Mouse (Mus musculus): ENCODE results near the gene Arg2.
"Not testable (repeated sequence)": the region's sequence is repeated elsewhere in the genome, so short reads cannot be mapped to it uniquely, and the experiment has no call there.

Arg2 gene

DNA sequence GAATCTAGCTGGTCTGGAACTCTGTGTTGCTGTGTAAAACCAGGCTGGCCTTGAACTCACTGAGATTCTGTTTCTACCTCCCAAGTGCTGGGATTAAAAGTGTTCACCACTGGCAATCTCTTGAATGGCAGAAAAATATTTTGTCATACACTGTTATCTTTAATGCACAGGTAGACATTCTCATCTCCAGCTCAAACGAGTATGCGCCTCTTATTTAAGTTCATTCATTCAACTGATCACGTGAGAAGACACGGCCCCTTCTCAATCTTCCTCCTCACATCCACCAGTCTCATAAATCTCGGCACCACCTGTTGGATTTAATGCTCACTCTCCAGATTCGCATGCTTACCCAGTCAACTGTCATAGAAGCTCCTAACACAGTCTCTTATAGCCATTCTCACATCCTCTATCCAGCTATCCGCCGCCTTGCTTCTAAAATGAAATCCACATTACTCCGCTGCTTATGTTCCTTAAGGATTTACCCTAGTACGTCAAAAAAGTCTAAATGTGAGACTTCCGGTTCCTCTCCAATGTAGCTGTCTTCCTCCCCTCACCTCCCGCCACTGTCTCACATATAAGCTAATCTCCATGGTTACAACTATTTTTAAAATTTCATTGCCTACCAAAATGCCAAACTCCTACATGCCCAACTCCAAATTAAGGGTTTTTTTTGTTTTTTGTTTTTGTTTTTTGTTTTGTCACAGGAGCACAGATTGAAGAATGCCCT, 40.9 kb downstream of the Arg2 start:
- no peak for DNase-seq (ENCODE audit: low read depth, low spot score)

DNA sequence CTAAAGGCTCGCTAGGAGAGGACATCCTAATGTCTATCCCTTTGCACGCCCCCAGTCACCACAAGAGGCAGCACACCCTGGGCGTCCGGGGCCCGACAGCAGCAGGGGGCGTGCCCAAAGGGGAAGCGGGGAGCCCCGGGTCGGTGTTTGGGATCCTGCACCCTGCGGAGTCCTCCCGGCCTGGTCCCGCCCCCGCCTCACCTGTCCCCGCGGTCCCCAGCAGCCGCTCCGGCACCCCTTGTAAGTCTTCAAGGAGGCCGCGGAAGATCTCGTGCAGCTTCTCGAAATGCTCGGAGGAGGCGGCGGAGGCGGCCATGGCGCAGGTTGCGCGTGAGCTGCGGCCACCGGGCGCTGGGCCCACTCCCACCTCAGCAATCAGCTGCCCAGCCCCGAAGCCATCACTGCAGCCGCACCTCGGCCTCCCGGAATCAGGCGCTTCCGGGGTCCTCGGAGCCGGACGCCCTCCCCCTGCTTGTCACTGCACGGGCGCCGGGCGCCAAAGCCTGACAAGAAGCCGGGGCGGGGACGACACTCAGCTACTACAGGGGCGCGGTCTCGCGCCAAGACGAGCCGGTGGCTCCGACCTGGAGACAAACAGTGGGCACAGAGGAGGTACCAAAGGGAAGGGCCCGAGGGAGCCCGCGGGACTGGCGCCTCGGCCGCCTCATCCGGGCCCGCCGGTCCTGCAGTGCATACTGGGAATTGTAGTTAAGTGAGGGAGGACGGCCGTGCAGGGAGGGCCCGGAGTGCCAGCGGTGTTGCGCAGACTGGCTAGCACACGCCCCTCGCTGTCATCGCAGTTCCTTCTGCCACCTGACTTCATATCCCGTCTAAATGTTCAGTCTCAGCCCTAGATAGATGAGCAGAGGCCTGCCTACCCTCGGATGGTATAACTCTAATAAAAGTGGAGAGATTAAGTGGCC, 41.7 kb downstream of the Arg2 start, which contains the start of gene Vti1b:
TSS of gene Vti1b (minus strand) at position 649 of the 923 bp plus-strand sequence.
- DNase-seq (ENCODE audit: low read depth, low spot score) = peak; percentile 78

DNA sequence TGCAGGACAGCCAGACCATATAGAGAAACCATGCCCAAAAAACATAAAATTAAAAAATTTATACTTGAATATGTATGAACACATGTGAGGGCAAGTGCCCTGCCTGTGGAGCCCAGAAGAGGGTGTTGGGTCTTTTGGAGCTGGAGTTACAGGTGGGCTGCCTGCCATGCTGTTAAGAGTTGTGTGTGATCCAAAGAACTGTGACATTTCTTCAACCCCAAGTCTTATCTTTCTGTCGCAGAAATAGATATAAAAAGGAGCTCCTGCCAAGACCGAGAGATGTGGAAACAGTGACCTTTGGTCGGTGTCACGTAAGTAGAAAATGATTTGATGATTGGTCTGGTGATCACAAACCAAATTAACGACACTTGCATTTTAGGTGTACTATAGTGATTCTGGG, 43.1 kb downstream of the Arg2 start:
- no peak for DNase-seq (ENCODE audit: low read depth, low spot score)

DNA sequence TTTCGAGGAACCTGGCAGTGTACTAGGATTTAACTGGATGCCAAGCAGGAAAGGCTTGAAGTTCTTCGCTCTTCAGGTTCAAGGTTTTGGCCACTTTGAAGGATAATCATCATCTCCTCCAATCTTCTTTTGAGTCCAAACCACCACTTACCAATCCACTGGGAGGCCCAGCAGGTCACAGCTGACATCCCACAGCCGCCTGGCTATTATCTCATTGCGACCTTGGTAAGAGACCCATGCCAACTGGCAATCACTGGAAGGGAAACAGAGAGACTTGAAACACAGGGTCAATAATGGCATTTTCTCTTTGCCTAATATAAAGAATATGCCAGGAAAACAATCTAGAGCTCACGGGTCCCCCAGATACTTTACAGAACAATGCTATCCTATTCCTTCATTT, 45.4 kb downstream of the Arg2 start:
- no peak for DNase-seq (ENCODE audit: low read depth, low spot score)

DNA sequence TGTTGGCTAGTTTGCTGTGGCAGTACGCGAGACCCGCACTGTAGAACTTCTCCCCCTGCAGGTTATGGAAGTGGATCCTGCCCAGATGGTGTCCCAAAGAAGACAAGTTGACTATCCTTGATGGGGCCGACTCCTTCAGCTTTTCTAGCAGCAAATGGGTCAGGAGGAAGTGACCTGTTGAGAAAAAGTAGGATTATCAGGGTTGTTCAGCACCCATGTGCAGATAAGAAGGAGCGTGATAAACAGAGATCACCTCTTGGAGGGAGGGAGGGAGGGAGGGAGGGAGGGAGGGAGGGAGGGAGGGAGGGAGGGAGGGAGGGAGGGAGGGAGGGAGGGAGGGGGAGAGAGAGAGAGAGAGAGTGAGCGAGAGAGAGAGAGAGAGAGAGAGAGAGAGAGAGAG, 54.6 kb downstream of the Arg2 start:
- DNase-seq (ENCODE audit: low read depth, low spot score) = not testable (repeated sequence)

DNA sequence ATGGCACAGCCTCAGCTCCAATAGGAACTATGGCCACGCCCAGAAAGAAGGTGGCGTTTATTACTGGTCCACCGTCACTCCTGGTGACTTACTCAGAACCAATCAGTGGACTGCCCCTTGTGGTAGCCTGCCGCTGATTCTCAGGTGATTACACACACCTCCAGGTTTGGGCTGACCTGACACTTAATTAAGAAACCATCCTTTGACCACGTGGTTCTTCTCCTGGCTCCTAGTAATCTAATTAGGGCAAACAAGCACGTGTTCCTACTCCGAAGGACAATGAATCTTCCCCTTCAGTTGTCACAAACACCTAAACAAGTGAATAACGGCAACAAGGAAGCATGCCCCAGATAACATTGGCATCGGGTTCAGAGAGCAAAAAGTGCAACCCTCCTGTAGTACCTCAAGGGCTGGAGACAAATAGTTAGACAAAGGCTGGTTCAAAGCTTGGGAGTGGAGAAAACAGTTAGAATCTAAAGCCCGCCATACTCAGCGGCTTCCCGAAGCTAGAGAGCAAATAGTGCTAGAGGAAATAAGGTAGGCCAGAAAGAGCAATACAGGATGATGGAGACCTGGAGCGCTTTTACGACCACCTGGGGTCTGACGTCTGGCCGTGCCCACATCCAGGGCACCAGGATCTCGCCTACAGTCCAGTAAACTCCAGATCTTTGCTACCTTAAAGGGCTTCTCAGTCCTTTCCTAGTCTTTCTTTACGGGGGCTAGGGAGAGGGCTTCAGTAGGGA, 60.5 kb downstream of the Arg2 start:
- no peak for DNase-seq (ENCODE audit: low read depth, low spot score)

DNA sequence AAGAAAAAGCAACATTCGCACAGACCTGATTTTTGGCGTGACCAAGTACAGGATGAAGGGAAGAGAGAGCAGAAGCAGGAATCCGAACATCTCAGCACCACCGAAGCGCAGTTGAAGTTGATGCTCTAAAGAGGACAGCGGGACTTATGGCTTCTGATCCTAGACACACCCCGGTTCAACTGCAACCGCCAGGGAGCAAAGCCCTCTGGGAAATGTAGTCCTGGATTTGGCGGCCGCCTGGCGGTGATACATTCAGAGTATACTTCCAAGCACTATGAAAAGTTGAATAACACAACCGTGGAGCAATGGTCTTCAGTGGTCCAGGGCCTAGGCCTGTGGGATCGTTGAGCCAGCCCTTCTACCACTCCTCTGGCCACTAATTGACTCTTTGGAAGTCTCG, 61.1 kb downstream of the Arg2 start:
- DNase-seq (ENCODE audit: low read depth, low spot score) = no peak

DNA sequence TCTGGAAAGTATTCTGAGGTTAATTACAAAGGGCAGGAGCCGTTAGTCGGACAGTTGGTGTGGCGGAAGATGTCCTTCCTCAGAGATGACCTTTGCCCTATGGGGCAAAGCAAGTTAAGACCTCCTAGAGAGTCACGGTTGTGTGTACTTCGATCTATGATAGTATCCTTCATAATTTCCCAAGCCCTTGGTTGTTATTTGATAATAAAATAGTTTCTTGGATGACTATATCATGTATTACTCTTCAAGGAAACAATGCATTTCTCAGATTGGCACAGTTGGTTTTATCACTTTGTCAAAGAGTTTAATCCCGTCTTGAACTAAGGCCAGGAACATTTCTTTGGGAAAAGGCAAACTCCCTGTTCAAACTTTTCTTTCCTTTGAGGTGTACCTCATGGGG, 61.6 kb downstream of the Arg2 start, which contains the start of gene Rdh11:
TSS of gene Rdh11 (minus strand) at position 101 of the 400 bp plus-strand sequence.
- DNase-seq (ENCODE audit: low read depth, low spot score) = no peak

DNA sequence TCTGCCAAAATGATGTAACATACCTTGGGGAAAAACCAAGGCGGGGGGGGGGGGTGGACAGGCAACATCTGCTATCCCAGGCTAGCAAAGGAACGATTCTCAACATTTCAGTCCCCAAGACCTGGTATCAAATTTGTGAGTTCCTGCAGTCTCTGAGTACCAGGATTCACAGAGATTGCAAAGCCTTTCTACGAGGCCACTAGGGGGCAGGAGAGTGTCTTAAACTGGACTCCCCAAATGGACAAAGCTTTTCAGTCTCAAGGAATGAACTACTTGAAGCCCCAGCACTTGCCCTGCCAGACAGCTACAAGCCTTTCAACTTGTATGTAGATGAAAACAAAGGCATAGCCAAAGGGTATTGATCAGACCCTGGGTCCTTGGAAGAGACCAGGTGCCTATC, 62.9 kb downstream of the Arg2 start:
- no peak for DNase-seq (ENCODE audit: low read depth, low spot score)

DNA sequence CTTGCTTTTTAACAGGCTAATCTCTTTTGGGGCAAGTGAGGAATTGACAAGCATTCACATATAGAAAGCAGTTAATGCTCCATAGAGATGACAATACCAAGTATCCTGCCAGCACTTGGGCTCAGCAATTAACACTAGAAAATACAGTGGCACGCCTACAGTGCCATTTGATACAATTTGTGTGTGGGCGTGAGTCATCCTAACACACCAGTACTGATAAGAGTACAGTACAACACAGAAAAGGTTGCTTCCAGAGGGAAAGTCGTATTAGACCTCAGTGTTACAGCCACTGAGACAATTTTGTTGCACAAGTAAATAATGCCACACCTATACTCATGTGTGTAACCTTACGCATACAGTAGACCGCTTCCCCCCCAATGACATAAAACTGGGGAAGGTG, 66.5 kb downstream of the Arg2 start:
- no peak for DNase-seq (ENCODE audit: low read depth, low spot score)

DNA sequence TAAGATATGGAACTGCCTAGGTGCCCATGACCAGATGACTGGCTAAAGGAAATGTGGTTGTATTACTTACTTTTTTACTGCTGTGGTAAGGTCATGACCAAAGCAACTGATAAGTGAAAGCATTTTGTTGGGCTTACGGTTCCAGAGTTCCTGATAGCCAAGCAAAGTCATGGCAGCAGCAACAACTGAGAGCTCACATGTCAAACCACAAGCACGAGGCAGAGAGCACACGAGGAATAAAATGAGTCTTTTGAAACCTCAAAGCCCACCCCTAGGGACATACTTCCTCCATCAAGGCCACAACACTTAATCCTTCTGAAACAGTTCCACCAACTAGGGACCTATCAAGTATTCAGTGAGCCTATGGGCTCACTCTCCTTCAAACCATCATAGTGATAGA, 71.3 kb downstream of the Arg2 start:
- no peak for DNase-seq (ENCODE audit: low read depth, low spot score)
